Mouse (Mus musculus) right cerebral cortex, postnatal 4 days (tissue): ENCODE measurements around the gene Mrpl12.
"Not testable (repeated sequence)": the region's sequence is repeated elsewhere in the genome, so short reads cannot be mapped to it uniquely, and the experiment has no call there.

Experiments used
- DNase-seq: peaks from one replicate; pipeline ENCODE4 v3.0.0-alpha.2; 2022

Mrpl12 gene

DNA sequence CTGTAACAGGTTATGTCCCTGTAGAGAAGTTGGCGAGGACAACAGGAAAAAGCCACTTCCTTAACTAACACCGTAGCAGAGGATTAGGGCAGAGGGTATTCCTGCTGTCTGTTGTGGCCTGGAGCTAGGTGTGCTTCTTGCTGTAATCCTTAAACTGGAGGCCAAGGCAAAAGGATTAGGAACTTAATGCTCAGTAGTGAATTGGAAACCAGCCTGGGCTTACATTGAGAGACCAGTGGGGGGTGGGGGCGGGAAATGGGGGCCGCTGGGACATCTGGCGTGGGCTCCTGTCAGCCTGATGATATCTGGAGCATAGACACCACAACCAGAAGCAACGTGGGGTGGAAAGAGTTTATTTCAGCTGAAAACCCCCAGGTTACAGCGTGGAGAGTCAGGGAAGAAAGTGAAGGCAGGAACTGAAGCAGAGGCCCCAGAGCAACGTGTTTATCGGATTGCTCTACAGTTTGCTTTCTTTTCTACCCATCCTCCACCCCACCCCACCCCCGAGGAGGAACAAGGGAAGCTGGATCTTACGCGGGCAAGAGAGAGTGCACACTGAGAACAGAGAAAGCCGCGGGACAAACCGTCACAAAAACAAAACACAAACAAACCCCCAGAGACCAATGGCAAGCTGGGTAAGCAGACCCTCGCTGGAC lies 26.1 kb downstream of the Mrpl12 start:
- DNase-seq, result no peak

DNA sequence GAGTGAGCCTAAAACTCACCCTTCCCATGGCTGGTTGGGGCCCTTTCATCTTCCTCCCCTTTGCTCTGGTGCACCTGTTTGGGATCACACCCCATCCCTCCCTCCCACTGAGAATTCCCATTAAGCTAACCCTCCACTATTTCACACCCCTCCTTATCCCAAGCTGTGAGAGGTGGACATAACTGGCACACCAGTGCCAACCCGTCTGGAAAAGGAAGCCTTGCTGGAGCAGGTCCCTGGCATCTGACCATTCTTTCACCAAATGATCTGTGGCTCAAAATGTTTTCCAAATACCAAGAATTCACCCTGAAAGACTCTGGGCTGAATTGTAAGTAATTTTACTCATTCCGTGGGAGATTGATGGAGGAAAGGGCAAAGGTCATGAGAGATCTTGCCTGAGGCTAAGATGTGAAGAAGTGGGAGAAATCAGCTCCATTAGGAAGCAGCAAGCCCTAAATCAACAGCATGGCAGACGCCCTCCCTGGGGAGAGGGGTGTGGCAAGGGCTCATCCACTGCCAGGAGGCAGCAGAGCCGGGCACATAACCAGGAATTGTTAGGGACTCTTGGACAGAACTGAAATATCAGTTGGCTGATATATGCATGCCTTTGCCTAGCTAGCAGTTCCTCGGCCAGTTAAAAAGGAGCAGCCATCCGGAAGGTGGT lies 28.5 kb downstream of the Mrpl12 start:
- no peak for DNase-seq

DNA sequence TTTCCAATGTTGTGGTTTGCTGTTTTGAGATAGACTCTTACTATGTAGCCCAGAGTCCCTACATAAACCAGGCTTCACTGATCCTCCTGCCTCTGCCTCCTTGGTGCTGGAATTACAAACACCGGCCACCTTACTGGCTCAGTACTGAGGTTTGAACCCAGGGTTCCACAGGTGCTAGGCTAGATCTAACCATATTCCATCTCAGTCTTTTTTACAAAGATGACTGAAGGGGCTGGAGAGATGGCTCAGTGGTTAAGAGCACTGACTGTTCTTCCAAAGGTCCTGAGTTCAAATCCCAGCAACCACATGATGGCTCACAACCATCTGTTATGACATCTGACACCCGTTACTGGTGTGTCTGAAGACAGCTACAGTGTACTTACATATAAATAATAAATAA lies 29.8 kb downstream of the Mrpl12 start:
- not testable (repeated sequence) for DNase-seq

DNA sequence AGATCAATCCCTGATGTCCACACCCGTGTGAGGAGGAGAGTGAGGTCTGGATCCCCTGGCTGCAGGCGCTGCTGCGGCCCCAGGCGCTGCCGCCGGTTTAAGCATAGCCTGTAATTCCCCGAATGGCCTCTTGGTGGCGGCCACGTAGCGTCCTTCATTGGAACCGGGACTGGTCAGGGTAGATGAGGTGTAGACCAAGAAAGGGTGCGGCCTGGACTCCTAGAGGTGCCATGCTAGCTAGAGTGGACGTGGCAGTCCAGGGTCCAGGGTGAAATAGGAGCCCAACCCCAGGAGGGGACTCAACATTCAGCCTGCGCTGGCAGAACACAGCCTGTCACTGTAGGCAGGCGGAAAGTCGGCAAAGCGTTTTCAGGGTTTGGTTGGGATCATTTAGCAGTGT lies 31.2 kb downstream of the Mrpl12 start:
- DNase-seq, result peak; percentile 88

DNA sequence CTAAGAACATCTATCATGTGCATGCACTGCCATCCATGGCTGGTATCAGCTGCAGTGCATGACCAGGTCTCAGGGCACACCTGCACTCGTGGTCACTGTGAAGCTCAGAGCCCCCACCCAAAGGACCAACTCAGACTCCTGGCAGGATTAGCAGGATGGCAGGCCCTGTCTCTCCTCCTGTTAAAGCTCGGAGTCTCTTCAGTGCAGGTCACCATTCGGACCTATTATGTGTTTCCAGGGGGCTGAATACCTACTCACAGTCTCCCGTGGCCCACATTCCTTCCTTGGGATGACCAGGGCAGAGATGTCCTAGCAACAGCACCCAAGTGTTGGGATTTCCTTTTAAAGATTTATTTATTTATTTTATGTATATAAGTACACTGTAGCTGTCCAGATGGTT lies 32.7 kb downstream of the Mrpl12 start:
- DNase-seq, result no peak

DNA sequence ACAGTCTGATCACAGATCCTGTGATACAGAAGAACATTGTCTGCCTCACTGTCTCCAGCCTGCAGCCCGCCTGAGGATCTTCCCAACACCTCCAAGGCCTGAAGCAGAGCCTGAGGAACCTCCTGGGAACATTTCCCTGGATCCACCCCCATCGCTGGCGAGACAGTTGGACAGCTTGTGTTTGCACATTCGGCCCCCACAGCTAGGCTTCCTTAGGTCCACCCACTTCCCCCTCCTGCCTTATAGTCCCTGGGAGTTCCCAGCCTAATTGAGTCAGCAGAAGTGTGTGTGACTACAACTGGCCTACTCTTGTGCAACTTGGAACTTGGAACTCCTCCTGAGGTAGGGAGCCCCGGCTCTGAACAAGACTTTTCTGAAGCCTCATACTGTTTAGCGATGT lies 33.6 kb downstream of the Mrpl12 start:
- no peak for DNase-seq

DNA sequence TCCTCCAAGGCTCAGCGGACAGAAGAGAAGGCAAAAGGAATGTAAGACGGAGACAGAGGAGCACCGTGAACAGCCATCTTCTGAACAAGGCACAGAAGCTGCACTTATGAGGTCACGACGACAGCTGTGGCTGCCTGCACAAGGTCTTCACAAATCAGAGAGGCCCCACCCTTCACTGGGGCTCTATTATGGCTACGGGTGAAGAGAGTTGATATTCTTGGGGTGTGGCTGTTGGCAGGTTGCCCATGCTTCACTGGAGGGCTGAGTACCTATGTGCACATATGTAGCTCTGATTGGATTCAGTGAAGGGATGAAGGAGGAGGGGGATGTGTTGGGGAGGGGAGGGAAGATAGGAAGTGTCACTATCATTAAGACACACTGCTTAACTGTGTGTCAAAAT lies 34.1 kb downstream of the Mrpl12 start:
- DNase-seq, result no peak

DNA sequence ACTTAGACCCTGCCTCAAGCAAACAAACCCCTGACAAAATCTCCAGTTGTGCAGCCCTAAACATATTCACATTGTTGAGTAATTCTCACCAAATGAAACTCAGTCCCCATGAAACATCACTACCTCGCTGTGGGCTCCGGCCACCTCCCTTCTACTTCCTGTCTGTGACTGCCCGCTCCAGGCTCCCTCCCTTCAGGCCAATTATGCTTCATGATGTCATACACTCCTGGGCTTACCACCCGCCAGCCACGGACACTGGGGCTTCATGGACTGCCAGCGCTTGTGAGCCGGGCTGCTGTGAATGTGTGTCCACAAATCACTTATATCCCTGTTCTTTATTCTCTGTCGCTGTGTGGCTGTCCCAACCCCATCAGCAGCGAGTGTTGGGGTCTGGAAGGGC lies 35.3 kb downstream of the Mrpl12 start:
- DNase-seq, result no peak

DNA sequence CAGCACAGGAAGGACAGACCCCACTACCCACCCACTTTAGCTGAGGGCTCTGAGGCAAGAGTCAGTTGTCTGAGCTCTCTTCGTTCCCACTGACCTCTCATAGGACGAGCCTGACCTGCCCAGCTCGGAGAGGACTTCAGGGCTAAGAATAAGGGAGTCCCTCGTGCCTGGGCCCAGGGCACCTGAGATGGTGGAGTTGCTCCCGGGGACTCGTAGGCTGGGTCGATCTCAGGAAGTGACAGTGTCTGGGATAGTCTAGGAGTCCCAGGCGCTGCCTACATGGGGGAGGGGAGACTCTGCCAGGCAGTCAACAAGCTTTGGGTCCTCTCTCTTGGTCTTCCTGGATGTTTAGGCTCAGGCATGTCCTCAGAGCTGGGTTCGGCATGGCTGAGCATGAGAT lies 36.1 kb downstream of the Mrpl12 start:
- no peak for DNase-seq

DNA sequence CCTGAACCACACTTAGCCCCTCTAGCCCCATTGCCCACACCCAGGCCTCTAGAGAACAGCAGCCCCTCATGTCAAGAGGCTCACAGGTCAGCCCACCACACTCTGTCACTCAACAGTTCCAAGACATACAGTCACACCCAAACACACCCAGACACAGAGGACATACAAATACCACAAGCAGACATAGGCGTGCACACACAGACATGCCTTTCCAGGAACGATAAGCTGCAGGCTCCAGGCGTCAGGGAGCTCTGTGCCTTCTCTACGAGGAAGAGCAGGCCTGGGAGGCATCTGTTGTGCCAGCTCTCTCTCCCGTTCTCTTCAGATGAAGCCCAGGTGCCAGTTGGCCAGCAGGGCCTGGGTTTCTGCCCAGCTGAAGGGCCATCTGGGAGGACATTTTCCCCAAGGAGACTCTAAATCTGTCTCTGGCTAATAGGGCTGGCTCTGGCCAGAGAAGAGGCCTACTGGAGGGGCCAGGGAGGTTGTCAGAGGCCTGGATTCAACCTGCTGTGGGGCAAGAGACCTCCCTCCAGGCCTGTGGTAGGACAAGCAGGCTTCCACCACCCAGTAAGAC lies 36.6 kb downstream of the Mrpl12 start:
- DNase-seq, result no peak

DNA sequence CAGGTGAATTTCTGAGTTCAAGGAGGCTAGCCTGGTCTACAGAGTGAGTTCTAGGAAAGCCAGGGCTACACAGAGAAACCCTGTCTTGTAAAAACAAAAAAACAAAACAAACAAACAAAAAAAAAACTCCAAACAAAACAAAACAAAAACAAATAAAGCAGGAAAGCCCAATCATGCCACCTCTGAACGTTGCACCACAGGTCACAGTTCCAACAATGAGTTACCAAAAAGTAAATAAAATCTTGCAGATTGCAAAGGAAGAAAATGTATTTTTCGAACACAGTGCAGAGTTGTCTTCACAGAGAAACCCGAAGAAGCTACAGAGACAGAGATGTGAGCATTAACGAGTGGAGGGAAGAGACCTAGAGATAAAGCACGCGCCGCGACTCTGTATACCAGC lies 38.2 kb downstream of the Mrpl12 start:
- DNase-seq, result no peak

DNA sequence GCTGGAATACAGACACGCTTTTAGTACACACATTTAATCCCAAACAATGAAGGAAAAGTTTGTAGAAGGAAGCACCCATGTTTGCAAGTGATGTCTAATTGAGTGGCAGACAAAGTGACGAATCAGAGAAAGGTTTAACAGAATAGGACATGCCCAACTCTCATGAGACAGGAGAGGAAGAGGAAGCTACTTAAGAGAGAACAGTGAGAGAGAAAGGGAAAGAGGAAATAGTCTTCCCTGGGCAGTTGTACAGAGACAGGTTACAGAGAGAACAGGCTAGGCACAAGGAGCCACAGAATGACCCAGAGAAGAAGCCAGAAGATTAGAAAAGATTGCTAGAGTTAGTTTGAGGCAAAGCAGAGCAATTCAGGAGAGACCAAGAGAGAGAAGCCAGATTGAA lies 41.5 kb downstream of the Mrpl12 start:
- DNase-seq, result no peak

DNA sequence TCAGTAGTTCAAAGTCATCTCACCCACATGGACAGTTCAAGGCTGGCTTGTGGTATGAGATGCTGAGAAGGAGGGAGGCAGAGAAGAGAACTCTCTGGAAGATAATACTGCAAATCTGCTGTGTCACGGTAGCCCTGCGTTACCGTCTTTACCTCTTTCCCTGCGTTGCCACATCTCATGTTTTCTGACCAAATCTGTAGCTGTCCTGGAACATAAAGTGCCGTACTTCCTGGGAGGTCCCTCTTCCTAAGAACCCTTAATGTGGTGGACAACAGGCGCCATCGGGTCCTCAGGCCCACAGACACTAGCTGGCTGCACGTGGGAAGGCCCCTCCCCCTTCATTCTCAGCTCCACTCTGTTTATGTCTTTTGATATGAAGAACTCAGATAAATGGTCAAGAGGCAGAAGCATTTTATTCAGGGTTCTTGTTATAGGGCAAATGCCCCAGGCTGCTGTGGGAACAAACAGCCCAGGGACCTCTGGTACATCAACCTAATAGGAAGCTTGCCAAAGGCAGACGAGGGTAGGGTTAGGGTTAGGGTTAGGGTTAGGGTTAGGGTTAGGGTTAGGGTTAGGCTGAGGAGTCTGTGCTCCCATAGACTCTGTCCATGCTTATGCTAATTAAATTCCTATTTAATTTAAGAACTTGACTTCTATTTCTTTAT lies 43.4 kb downstream of the Mrpl12 start:
- DNase-seq, result no peak

DNA sequence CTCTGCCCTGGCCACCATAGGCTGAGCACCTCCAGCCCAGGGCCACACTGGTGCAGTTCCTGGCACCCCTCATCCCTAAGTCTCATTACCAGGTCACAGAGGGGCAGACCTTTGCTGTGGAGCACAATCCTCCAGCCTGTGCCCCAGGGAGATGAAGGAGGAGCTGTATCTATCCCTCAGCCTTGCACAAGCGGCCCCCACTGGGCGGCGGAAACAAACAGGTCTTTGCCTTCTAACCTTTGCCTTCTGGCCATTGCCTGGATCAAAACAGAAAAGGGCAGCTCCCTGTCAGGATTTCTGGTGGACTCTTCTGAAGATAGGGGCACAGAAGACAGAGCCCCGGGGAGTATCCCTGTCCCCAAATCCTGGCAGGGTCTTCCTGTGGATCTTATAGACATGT lies 44.5 kb downstream of the Mrpl12 start:
- DNase-seq, result no peak

DNA sequence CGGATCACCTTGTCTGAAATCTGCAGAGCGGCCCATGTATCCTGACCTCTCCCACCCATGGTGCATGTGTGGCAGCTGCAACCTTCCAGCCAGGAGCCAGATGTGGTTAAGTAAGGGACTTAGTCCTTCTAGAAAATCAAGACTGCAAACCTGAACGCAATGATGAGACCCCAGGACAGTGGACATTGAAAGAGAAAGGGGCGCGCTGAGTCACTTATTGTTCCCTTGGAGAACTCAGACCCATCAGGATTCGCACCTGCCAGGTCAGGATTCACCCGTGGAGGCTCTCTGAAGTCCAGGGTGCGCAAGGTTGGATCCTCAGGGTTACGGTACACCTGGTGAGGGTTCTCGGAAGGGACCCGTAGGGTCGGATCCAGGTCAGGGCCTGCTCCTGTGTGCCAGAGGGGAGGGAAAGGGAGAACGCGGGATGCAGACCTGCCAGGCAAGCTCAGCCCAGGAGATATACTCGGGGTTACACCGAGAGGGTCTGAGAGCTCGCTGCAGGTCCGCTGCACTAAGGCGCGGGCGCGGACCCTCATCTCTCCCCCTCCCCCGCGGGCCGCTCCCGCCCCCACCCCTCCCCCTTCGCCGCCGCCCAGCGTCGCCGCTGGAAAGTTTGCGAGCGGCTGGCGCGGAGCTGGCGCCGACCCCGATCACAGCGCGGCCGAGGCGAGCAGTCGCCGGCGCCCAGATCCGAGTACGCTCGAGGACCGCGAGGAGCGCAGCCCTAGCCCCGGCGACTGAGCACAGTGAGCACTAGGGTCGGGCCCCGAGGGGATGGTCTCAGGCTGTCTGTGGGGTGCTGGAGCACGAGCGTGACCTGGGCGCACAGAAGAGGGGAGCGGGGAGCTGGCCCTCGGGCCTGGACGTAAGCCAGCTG lies 45.9 kb downstream of the Mrpl12 start, which contains the start of gene Gcgr:
Gcgr (plus strand) TSS at position 615 of the 880 bp plus-strand sequence.
- no peak for DNase-seq

DNA sequence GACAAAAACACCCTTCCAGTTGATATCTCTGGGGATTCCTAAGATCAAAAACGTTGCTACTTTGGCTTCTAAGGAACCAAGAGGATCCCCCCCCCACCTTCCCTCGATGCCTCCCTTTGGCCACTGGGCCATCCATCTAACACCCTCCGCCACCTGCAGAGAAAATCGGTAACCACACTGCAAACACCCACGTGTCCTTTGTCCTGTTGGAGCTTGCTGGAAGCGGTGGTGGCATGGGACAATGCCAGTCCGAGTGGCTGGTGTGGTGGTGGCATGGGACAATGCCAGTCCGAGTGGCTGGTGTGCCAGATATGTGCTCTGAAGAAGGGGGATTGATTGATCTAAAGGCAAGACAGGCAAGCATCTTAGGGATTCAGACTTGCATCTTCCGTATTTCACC lies 47.2 kb downstream of the Mrpl12 start:
- DNase-seq, result no peak

DNA sequence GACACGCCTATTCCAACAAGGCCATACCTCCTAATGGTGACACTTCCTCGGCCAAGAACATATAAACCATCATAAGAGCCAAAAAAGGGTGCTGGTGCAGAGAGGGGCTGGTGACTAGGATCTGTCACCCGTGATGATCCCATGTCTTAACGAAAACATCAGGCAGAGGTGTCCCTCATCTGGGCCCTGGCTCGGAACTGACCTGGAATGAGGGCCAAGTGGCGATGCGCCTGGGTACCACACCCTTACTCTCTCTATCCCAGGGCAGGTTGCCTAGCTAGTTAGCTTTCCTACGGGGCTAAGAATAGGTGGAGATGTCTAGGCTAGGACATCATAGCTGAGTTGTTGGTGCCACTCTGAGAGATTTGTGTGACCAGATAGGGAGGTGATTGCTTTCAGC lies 49.7 kb downstream of the Mrpl12 start:
- no peak for DNase-seq

DNA sequence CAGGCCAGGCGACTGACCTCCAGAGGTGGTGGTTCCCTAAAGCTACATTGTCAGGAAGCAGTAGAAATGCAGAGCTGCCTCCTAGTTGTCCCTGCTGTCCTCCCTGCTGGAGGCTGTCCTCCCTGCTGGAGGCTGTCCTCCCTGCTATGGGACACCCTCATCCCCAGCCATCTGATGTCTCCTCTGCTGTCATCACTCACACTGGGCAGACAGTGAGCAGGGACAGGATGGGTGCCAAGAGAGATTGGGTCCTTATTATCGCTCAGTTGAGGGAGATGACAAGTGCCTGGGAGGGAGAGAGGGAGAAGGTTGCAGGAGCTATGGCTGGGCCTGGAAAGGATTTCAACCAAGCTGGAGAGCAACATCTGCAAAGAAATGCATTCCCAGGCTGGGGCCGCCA lies 50.7 kb downstream of the Mrpl12 start:
- DNase-seq, result no peak

DNA sequence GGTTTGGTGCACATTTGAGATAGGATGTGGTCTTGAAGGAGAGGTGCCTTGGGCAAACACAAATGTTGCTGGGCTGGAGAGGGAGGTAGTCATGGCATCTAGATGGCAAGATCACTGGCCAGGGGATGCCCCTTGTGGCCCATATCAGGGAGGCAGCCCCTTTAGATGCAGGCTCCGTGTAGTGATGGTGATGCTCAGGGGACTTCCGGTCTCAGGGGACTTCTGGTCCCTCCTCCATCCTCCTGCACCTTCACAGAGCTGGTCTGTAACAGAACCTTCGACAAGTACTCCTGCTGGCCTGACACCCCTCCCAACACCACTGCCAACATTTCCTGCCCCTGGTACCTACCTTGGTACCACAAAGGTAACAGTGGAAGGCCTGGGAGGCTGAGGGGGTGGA lies 51.4 kb downstream of the Mrpl12 start:
- DNase-seq, result no peak

DNA sequence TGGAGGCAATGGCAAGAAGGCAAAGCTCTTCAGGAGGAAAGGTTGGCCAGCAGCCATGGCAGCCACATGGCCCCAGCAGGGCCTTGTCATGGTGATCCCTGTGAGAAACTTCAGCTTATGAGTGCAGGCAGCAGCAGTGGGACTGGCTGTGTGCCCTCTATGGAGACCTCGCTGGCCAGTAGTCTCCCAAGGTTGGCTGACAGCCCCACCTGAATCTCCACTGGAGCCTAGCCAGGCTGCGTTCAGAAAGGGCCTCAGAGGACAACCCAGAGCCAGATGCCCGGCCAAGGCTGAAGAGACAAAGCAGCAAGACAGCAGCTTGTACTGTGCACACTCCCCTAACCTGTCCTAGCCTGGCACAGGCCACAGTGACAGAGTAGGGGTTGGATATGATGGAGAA lies 54.1 kb downstream of the Mrpl12 start:
- DNase-seq, result no peak
